Mouse (Mus musculus): Measurements from ENCODE around the gene Nccrp1. TPM values are rescaled to one million over a fixed set of nuclear protein-coding genes. Genes with fewer than 3 reads are reported as not detected.
"Not testable (repeated sequence)": the region's sequence is repeated elsewhere in the genome, so short reads cannot be mapped to it uniquely, and the experiment has no call there.

The Nccrp1 gene
- polyA plus RNA-seq, 1 experiment: 0.14 TPM

DNA sequence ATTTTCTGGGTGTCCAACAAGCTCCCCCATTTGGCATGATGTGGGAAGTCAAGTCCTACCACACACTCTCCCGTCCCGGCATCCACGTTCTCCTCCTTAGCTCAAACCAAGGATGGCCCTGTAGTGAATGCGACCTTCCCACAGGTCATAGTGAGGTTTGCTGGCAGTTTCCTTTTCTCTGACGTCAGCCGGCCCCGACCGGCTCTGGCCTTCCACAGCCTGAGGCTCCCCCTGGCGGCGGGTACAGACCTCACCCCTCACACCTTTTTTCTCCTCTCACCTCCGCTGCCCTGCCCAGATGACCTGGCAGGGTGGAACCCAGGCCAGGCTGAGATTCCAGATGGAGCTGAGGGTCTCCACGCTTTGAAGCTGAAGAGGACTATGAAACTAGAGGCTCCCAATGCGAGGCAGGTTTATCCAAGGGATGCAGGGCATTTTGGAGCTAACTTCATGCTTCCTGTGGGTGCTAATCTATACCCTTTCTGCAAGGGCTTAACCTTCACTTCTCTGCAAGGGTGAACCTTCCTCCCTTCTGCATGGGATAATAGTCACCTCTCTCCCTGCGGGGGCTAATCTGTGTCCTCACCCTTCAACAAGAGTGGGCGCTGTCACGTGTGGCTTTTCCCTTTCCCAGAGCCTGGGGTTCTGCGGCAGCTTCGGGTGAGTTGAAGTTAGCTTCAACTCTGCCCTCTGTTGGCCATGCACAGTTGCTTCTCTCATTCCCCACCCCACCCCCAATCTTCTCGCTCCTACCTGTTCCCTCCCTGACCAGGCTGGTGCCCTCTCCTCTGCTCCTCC lies 18.9 kb downstream of the Nccrp1 start:
- TF ChIP-seq POLR2A (IDR thresholded peaks at IDR 0.05; ENCODE audit: low read depth, low read length) (no peak), CTCF (IDR thresholded peaks at IDR 0.05; ENCODE audit: extremely low read depth, insufficient read length, insufficient replicate concordance, low read depth, low read length) (peak; percentile 87)
- no peaks in the 10 kb centered on the region for H3K36me3 ChIP-seq (ENCODE audit: control insufficient read depth, insufficient read depth, low read length)
- H3K4me1 ChIP-seq (ENCODE audit: control insufficient read depth, insufficient read depth, insufficient read length, low read length): no peaks in the 10 kb centered on the region; the same call in 1 of the 2 replicates
- H3K27me3 ChIP-seq (ENCODE audit: control insufficient read depth, insufficient read depth, low read length): no peaks in the 10 kb centered on the region
- H3K27ac ChIP-seq (ENCODE audit: insufficient read depth, low read depth, low read length): no peak overlapping the region
- WGBS: 3% methylated on average over 19 of the region's 19 CpGs
- no peak overlapping the region for H3K4me3 ChIP-seq (ENCODE audit: low read depth, low read length)

DNA sequence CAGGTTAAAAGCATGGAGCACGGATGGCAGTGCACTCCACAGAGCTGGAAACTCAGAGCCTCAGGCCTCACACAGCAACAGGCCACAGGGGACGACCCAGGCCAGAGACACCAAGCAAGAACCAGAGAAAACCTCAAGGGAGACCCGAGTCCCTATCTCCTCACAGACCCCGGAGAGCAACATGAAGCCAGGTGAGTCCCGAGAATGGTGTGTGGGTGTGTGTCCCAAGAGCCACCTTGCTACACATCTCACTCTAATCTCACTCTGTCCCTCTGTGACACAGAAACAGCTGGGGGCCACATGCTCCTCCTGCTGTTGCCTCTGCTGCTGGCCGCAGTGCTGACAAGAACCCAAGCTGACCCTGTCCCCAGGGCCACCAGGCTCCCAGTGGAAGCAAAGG lies 24.5 kb downstream of the Nccrp1 start, which contains the start of gene Ifnl3:
Ifnl3 (plus strand) TSS at position 301 of the 400 bp plus-strand sequence.
- WGBS: 59% methylated on average over 5 of the region's 6 CpGs
- H3K4me3 ChIP-seq (ENCODE audit: low read depth, low read length); H3K27ac ChIP-seq (ENCODE audit: insufficient read depth, low read depth, low read length); H3K27me3 ChIP-seq (ENCODE audit: control insufficient read depth, insufficient read depth, low read length); H3K4me1 ChIP-seq (ENCODE audit: control insufficient read depth, insufficient read depth, insufficient read length, low read length); H3K36me3 ChIP-seq (ENCODE audit: control insufficient read depth, insufficient read depth, low read length): not testable (repeated sequence)

DNA sequence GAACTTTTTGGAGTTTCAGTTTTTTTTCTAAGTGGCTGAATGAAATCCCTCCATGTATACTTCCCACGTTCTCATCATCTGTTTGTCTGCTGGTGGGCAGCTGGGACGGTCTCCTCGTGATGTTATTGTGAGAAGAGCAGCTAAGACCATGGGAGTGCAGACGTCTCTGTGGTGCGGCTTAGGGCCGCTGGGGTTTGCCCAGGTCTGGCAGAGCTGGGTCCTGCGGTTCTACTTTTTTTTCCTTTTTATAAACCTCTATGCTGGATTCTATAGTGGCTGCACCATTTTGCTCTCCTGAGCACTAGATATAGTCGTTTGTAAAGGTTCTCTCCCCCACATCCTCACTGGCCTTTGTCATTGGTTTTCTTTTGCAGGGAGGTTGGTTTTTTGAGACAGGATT lies 35.6 kb downstream of the Nccrp1 start:
- TF ChIP-seq CTCF (IDR thresholded peaks at IDR 0.05; ENCODE audit: extremely low read depth, insufficient read length, insufficient replicate concordance, low read depth, low read length) (no peak), POLR2A (IDR thresholded peaks at IDR 0.05; ENCODE audit: low read depth, low read length) (no peak)
- no peaks in the 10 kb centered on the region for H3K4me1 ChIP-seq (ENCODE audit: control insufficient read depth, insufficient read depth, insufficient read length, low read length)
- no peak overlapping the region for H3K27ac ChIP-seq (ENCODE audit: insufficient read depth, low read depth, low read length)
- no peaks in the 10 kb centered on the region for H3K27me3 ChIP-seq (ENCODE audit: control insufficient read depth, insufficient read depth, low read length)
- WGBS: 72% methylated on average over 8 of the region's 8 CpGs
- H3K4me3 ChIP-seq (ENCODE audit: low read depth, low read length): no peak overlapping the region
- no peaks in the 10 kb centered on the region for H3K36me3 ChIP-seq (ENCODE audit: control insufficient read depth, insufficient read depth, low read length)

DNA sequence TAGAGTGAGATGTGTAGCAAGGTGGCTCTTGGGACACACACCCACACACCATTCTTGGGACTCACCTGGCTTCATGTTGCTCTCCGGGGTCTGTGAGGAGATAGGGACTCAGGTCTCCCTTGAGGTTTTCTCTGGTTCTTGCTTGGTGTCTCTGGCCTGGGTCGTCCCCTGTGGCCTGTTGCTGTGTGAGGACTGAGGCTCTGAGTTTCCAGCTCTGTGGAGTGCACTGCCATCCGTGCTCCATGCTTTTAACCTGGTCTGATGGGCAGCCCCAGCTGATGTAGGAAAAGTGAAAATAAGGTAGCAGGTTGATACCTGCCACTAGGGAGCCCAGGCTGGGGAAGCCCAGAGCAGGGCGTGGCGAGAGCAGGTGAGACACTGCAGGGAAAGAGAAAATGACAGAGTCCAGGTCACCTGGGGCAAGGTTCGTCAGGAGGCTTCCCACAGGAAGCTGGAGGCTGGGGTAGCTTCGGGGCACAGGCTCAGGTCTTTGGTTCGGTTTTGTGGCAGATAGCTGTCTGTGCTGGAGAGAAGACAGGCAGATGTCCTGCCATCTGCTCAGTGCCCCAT lies 36.6 kb downstream of the Nccrp1 start, which contains the start of gene Ifnl2:
Ifnl2 (minus strand) TSS at position 51 of the 570 bp plus-strand sequence.
- H3K4me1 ChIP-seq (ENCODE audit: control insufficient read depth, insufficient read depth, insufficient read length, low read length); H3K27ac ChIP-seq (ENCODE audit: insufficient read depth, low read depth, low read length); H3K4me3 ChIP-seq (ENCODE audit: low read depth, low read length); H3K36me3 ChIP-seq (ENCODE audit: control insufficient read depth, insufficient read depth, low read length); H3K27me3 ChIP-seq (ENCODE audit: control insufficient read depth, insufficient read depth, low read length): not testable (repeated sequence)
- WGBS: 28% methylated on average over 8 of the region's 8 CpGs

DNA sequence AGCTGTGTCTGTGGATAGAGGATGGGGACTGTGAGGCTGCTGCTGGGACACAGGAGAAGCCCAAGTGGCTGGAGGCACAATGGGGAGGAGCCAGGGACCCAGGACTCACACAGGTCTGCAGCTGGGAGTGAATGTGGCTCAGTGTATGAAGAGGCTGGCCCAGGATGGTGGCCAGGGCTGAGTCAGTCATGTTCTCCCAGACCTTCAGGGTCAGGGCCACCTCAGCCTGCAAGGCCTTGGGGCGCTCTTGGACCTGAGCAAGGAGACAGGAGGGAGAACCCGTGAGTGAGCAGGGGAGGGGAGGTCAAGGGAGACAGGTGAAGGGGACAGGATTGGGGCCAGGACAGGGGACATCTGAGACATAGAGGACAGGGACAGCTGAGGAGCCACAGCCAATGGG lies 37.9 kb downstream of the Nccrp1 start:
- H3K4me1 ChIP-seq (ENCODE audit: control insufficient read depth, insufficient read depth, insufficient read length, low read length); H3K27ac ChIP-seq (ENCODE audit: insufficient read depth, low read depth, low read length); H3K4me3 ChIP-seq (ENCODE audit: low read depth, low read length); H3K36me3 ChIP-seq (ENCODE audit: control insufficient read depth, insufficient read depth, low read length); H3K27me3 ChIP-seq (ENCODE audit: control insufficient read depth, insufficient read depth, low read length): not testable (repeated sequence)
- WGBS: 65% methylated on average over 2 of the region's 2 CpGs

DNA sequence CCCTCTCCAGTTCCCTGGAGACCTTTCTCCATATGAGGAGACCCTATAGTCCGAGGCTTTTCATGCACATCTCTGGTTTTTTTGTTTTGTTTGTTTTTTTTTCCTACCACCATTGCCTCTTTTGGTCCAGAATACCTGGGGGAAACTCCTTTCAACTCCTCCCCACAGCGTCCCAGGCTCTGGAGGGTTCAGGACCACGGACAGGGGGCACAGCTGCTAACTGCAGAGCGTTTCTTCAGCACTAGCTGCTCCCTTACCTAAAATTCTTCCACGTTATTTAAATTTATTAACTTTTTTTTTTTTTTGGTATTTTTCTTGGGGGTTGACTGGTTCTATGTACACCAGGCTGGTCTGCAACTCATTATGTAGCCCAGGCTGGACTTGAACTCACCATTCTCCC lies 41.5 kb downstream of the Nccrp1 start:
- H3K4me1 ChIP-seq (ENCODE audit: control insufficient read depth, insufficient read depth, insufficient read length, low read length): no peaks in the 10 kb centered on the region
- no peak overlapping the region for H3K4me3 ChIP-seq (ENCODE audit: low read depth, low read length)
- no peaks in the 10 kb centered on the region for H3K27me3 ChIP-seq (ENCODE audit: control insufficient read depth, insufficient read depth, low read length)
- no peak overlapping the region for H3K27ac ChIP-seq (ENCODE audit: insufficient read depth, low read depth, low read length)
- WGBS: 8% methylated on average over 5 of the region's 5 CpGs
- H3K36me3 ChIP-seq (ENCODE audit: control insufficient read depth, insufficient read depth, low read length): no peaks in the 10 kb centered on the region
- TF ChIP-seq POLR2A (IDR thresholded peaks at IDR 0.05; ENCODE audit: low read depth, low read length): no peak
- no peak for TF ChIP-seq CTCF (IDR thresholded peaks at IDR 0.05; ENCODE audit: extremely low read depth, insufficient read length, insufficient replicate concordance, low read depth, low read length)

DNA sequence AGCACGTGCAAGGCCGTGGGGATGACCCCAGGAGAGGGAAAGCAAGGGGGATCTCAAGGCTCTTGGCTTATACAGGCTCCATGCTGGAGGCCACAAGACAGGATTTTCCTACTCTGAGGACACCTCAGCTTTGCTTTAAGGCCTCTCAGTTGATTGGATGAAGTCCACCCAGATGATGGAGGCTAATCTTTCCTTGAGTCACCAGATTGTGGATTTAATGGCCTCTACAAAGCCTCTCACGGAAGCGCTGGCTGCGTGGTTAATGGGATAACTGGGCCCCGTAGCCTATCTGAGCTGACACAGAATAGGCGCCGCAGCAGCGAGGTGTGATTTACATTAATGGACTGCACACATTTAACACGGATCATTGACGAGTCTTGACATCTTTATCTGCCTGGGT lies 51.6 kb downstream of the Nccrp1 start:
- TF ChIP-seq CTCF (IDR thresholded peaks at IDR 0.05; ENCODE audit: extremely low read depth, insufficient read length, insufficient replicate concordance, low read depth, low read length) (no peak), POLR2A (IDR thresholded peaks at IDR 0.05; ENCODE audit: low read depth, low read length) (no peak)
- Histone ChIP-seq H3K4me3 (ENCODE audit: low read depth, low read length) (no peak overlapping the region), H3K36me3 (ENCODE audit: control insufficient read depth, insufficient read depth, low read length) (no peaks in the 10 kb centered on the region), H3K4me1 (ENCODE audit: control insufficient read depth, insufficient read depth, insufficient read length, low read length) (no peaks in the 10 kb centered on the region), H3K27ac (ENCODE audit: insufficient read depth, low read depth, low read length) (no peak overlapping the region), H3K27me3 (ENCODE audit: control insufficient read depth, insufficient read depth, low read length) (no peaks in the 10 kb centered on the region)
- 66% methylated on average over 11 of the region's 11 CpGs for WGBS

Other genes with a start within 250 kb of the Nccrp1 start
- 0.44 and 2.4 TPM in 2 replicates for gene Dll3, start 245.0 kb downstream of the Nccrp1 start, polyA plus RNA-seq (2012; rRNA removed)
- 37.3 and 62.7 TPM in 2 replicates for gene Timm50, start 235.2 kb downstream of the Nccrp1 start, polyA plus RNA-seq (2012; rRNA removed)
- 58.8 and 104 TPM in 2 replicates for gene Supt5, start 208.5 kb downstream of the Nccrp1 start, polyA plus RNA-seq (2012; rRNA removed)
- 877 and 996 TPM in 2 replicates for gene Rps16, start 196.6 kb downstream of the Nccrp1 start, polyA plus RNA-seq (2012; rRNA removed)
- gene Plekhg2, start 174.7 kb downstream of the Nccrp1 start, polyA plus RNA-seq (2012; rRNA removed): 22.9 and 58.2 TPM in 2 replicates
- gene Zfp36, start 167.0 kb downstream of the Nccrp1 start, polyA plus RNA-seq (2012; rRNA removed): 85.4 and 196 TPM in 2 replicates
- gene Med29, start 154.5 kb downstream of the Nccrp1 start, polyA plus RNA-seq (2012; rRNA removed): 36.5 and 58.0 TPM in 2 replicates
- 27.6 and 67.1 TPM in 2 replicates for gene Paf1, start 154.3 kb downstream of the Nccrp1 start, polyA plus RNA-seq (2012; rRNA removed)
- 5.6 and 7.0 TPM in 2 replicates for gene Gmfg, start 109.8 kb downstream of the Nccrp1 start, polyA plus RNA-seq (2012; rRNA removed)
- 0.91 and 1.4 TPM in 2 replicates for gene Lrfn1, start 95.3 kb downstream of the Nccrp1 start, polyA plus RNA-seq (2012; rRNA removed)
- gene Ifnl2, start 36.8 kb downstream of the Nccrp1 start, polyA plus RNA-seq (2012; rRNA removed): not detected in 2 replicates
- not detected in 2 replicates for gene Ifnl3, start 24.4 kb downstream of the Nccrp1 start, polyA plus RNA-seq (2012; rRNA removed)
- gene Sycn, start 6.4 kb downstream of the Nccrp1 start, polyA plus RNA-seq (2012; rRNA removed): 32.7 and 16,759 TPM in 2 replicates
- 43.4 and 82.0 TPM in 2 replicates for gene Samd4b, start 50.9 kb upstream of the Nccrp1 start, polyA plus RNA-seq (2012; rRNA removed)
- gene Pak4, start 50.9 kb upstream of the Nccrp1 start, polyA plus RNA-seq (2012; rRNA removed): 50.3 and 112 TPM in 2 replicates
- 0.66 TPM in 1 of 2 replicates, not detected in the other for gene Acp7, start 84.1 kb upstream of the Nccrp1 start, polyA plus RNA-seq (2012; rRNA removed)
- gene Fbxo27, start 145.6 kb upstream of the Nccrp1 start, polyA plus RNA-seq (2012; rRNA removed): 1.2 and 1.7 TPM in 2 replicates
- gene Fbxo17, start 169.6 kb upstream of the Nccrp1 start, polyA plus RNA-seq (2012; rRNA removed): 2.0 and 2.8 TPM in 2 replicates
- gene Mrps12, start 194.6 kb upstream of the Nccrp1 start, polyA plus RNA-seq (2012; rRNA removed): 42.3 and 64.5 TPM in 2 replicates
- gene Sars2, start 194.7 kb upstream of the Nccrp1 start, polyA plus RNA-seq (2012; rRNA removed): 12.8 and 19.0 TPM in 2 replicates
- gene Ccer2, start 208.9 kb upstream of the Nccrp1 start, polyA plus RNA-seq (2012; rRNA removed): not detected in 2 replicates
- 26.2 and 47.6 TPM in 2 replicates for gene Sirt2, start 219.5 kb upstream of the Nccrp1 start, polyA plus RNA-seq (2012; rRNA removed)
- gene Nfkbib, start 220.3 kb upstream of the Nccrp1 start, polyA plus RNA-seq (2012; rRNA removed): 76.0 and 138 TPM in 2 replicates
- gene Rinl, start 241.7 kb upstream of the Nccrp1 start, polyA plus RNA-seq (2012; rRNA removed): 4.4 and 7.1 TPM in 2 replicates